Mouse (Mus musculus) WW6 (cell line): ENCODE data around the gene Tmem50b.

Experiments used
- DNase-seq: peaks from one replicate; pipeline ENCODE4 v3.0.0-alpha.2; 2013; ENCODE audit warnings: low read depth, low spot score

The Tmem50b gene

GRCm38 (mm10) chr16:91609501-91610245 is 12.1 kb upstream of the Tmem50b start:
- DNase-seq: no peak

GRCm38 (mm10) chr16:91606958-91607357 is 9.4 kb upstream of the Tmem50b start:
- DNase-seq: no peak

- DNase-seq: no peak
These were observed 7.6 kb upstream of the Tmem50b start for GRCm38 (mm10) chr16:91605156-91605555.

- no peak for DNase-seq
These were observed 4.1 kb upstream of the Tmem50b start for GRCm38 (mm10) chr16:91601693-91602092.

GRCm38 (mm10) chr16:91601081-91601480 is 3.5 kb upstream of the Tmem50b start:
- no peak for DNase-seq

- no peak for DNase-seq
These were observed 1.6 kb upstream of the Tmem50b start for GRCm38 (mm10) chr16:91599242-91599641.

GRCm38 (mm10) chr16:91596779-91597671 is 575 bp downstream of the Tmem50b start:
- DNase-seq: no peak

GRCm38 (mm10) chr16:91596397-91596778 is 1.2 kb downstream of the Tmem50b start:
- DNase-seq: no peak

GRCm38 (mm10) chr16:91595076-91595475 is 2.5 kb downstream of the Tmem50b start:
- DNase-seq: no peak

- no peak for DNase-seq
These were observed 4.3 kb downstream of the Tmem50b start for GRCm38 (mm10) chr16:91593262-91593661.

- DNase-seq: no peak
These were observed 5.4 kb downstream of the Tmem50b start for GRCm38 (mm10) chr16:91592162-91592561.

GRCm38 (mm10) chr16:91588703-91589102 is 8.9 kb downstream of the Tmem50b start:
- DNase-seq: no peak

- DNase-seq: no peak
These were observed 9.7 kb downstream of the Tmem50b start for GRCm38 (mm10) chr16:91587730-91588453.

- no peak for DNase-seq
These were observed 11.4 kb downstream of the Tmem50b start for GRCm38 (mm10) chr16:91586244-91586643.

- no peak for DNase-seq
These were observed 12.0 kb downstream of the Tmem50b start for GRCm38 (mm10) chr16:91585617-91586016.

- DNase-seq: no peak
These were observed 15.3 kb downstream of the Tmem50b start for GRCm38 (mm10) chr16:91582307-91582706.

GRCm38 (mm10) chr16:91578980-91579720 is 18.4 kb downstream of the Tmem50b start:
- DNase-seq: no peak

GRCm38 (mm10) chr16:91575151-91575550 is 22.4 kb downstream of the Tmem50b start:
- DNase-seq: no peak

GRCm38 (mm10) chr16:91571105-91571504 is 26.5 kb downstream of the Tmem50b start:
- no peak for DNase-seq

- no peak for DNase-seq
These were observed 28.6 kb downstream of the Tmem50b start for GRCm38 (mm10) chr16:91568960-91569359.

- no peak for DNase-seq
These were observed 31.6 kb downstream of the Tmem50b start for GRCm38 (mm10) chr16:91566002-91566401.
